ENCODE assay signal across 13 mouse cellular contexts in the genomic region with DNA sequence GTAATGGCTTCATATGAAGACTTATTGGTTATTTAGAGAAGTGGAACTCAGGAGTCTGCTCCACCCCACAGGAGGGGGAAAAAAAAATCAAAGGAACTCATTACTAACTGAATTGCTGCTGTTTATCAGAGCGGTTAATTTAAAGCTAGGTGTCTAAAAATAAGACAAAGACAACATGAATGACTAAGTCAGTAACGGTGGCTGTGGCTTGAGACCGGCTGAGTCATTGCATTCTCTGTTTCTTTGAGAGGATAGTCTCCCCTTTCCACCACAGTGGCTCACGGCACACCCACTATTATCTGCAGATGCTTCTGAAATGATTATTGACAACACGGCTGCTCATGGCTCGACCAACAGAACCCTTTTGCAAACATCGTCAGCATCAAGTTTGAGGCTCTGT.
DNase-seq lines count a peak whose midpoint lies in the region; ATAC-seq and TF ChIP-seq lines count a peak whose summit lies in the region.
"Had no signal": no experiment of that assay in that cellular context is flagged by ENCODE, and none has a peak within 500 bp of the region (broad histone marks: within the 10 kb centered on the region; RNA-seq: fewer than 3 reads in every experiment).

No protein-coding gene starts in this region.

- no peak overlapping the region for H3K27ac ChIP-seq in midbrain, embryonic 11.5 days (ENCODE audit: low read depth, low read length)
- H3K27ac ChIP-seq: heart, embryonic 13.5 days; lung, embryonic 15.5 days had no signal

- no peaks in the 10 kb centered on the region for H3K27me3 ChIP-seq in G1E (ENCODE audit: insufficient read depth, low read length)
- no peaks in the 10 kb centered on the region for H3K27me3 ChIP-seq in midbrain, embryonic 11.5 days (ENCODE audit: control insufficient read depth, insufficient read depth, low read length)
- H3K27me3 ChIP-seq: lung, embryonic 15.5 days had no signal

- no peak for TF ChIP-seq CTCF in G1E (IDR thresholded peaks at IDR 0.05; ENCODE audit: low read depth, low read length)

- H3K9ac ChIP-seq in midbrain, embryonic 11.5 days (ENCODE audit: low read length) = no peak overlapping the region
- H3K9ac ChIP-seq: heart, embryonic 13.5 days; lung, embryonic 15.5 days had no signal

- no peaks in the 10 kb centered on the region for H3K36me3 ChIP-seq in G1E (replicated peaks)
- H3K36me3 ChIP-seq in midbrain, embryonic 11.5 days (ENCODE audit: control insufficient read depth, insufficient read depth, low read length) = no peaks in the 10 kb centered on the region
- H3K36me3 ChIP-seq: forebrain, embryonic 10.5 days; heart, embryonic 13.5 days; lung, embryonic 15.5 days had no signal

- no peak overlapping the region for H3K4me2 ChIP-seq in midbrain, embryonic 11.5 days
- H3K4me2 ChIP-seq: heart, embryonic 13.5 days; lung, embryonic 15.5 days had no signal

- intact Hi-C loops in left cerebral cortex, postnatal 14 days (cut with DNase I) = no loop called here

- H3K9me3 ChIP-seq in G1E (replicated peaks) = no peaks in the 10 kb centered on the region
- no peaks in the 10 kb centered on the region for H3K9me3 ChIP-seq in midbrain, embryonic 11.5 days (ENCODE audit: control insufficient read depth, low read length)
- H3K9me3 ChIP-seq: forebrain, embryonic 10.5 days; heart, embryonic 13.5 days; lung, embryonic 15.5 days had no signal

- H3K4me3 ChIP-seq in G1E (ENCODE audit: low read depth, low read length) = no peak overlapping the region; the same call in 1 of the 2 replicates
- H3K4me3 ChIP-seq in midbrain, embryonic 11.5 days (ENCODE audit: low read depth, low read length) = no peak overlapping the region
- H3K4me3 ChIP-seq: forebrain, embryonic 10.5 days; heart, embryonic 13.5 days; lung, embryonic 15.5 days had no signal

- peak; percentile 48 to 58 for DNase-seq in B cell, adult 2 months
- peak; percentile 35 for DNase-seq in G1E (ENCODE audit: low spot score)
- DNase-seq in c-Kit-positive CD71-positive TER-119-positive erythroid progenitor cells, embryonic 14.5 days (ENCODE audit: low spot score) = peak; percentile 15
- no peak for DNase-seq in midbrain, embryonic 11.5 days (ENCODE audit: low spot score, missing footprints)
- DNase-seq in urinary bladder, postnatal 14 days (ENCODE audit: low spot score) = no peak
- no peak for DNase-seq in adrenal gland, postnatal 25 days
- DNase-seq in left cerebral cortex, postnatal 14 days (ENCODE audit: low spot score in 2 of 2) = no peak
- DNase-seq: kidney, postnatal 25 days had no signal

- H3K4me1 ChIP-seq in G1E (ENCODE audit: insufficient read depth, low read depth, low read length) = peaks cover 58% of the 10 kb centered on the region
- peaks cover 3% of the 10 kb centered on the region; the same call in 1 of the 2 replicates for H3K4me1 ChIP-seq in midbrain, embryonic 11.5 days (ENCODE audit: control insufficient read depth, insufficient read depth, low read length)

- 79% methylated on average over 7 of the region's 7 CpGs for WGBS in midbrain, embryonic 11.5 days

- ATAC-seq in G1E (ENCODE audit: extremely low read depth, insufficient number of reproducible peaks, low FRiP score, poor library complexity, severe bottlenecking) = peak; percentile 84
- peak; percentile 16 for ATAC-seq in megakaryocyte, adult 5-6 weeks (ENCODE audit: poor library complexity, severe bottlenecking)
- no peak for ATAC-seq in midbrain, embryonic 11.5 days (ENCODE audit: low FRiP score)
- ATAC-seq: hindbrain, embryonic 16.5 days had no signal

Comparison
In these comparisons a context has a peak if more than half of its experiments do, and no peak if none do; other contexts are left out.
1. DNase-seq: peak in B cell, adult 2 months (2 of 2), G1E (single experiment) and c-Kit-positive CD71-positive TER-119-positive erythroid progenitor cells, embryonic 14.5 days (single experiment); none in midbrain, embryonic 11.5 days (single experiment), urinary bladder, postnatal 14 days (single experiment), adrenal gland, postnatal 25 days (single experiment) and left cerebral cortex, postnatal 14 days (0 of 2).